Mouse (Mus musculus) heart, adult 8-10 months (tissue): ENCODE data around the gene Rapsn. TPM values are rescaled to one million over a fixed set of nuclear protein-coding genes. Genes with fewer than 3 reads are reported as not detected.
"Not testable (repeated sequence)": the region's sequence is repeated elsewhere in the genome, so short reads cannot be mapped to it uniquely, and the experiment has no call there.

Experiments
- DNase-seq: peaks from one replicate; pipeline ENCODE4 v3.0.0; 2022; ENCODE audit warnings: low spot score
- total RNA-seq, 4 experiments: library from RNA; stranded (reverse); gene quantifications; 2 replicates each; pipeline ENCODE4 v1.2.4; 2022

The Rapsn gene
- total RNA-seq = 10 to 100 TPM; 15.4 to 19.4 (median 16.4) TPM

DNA sequence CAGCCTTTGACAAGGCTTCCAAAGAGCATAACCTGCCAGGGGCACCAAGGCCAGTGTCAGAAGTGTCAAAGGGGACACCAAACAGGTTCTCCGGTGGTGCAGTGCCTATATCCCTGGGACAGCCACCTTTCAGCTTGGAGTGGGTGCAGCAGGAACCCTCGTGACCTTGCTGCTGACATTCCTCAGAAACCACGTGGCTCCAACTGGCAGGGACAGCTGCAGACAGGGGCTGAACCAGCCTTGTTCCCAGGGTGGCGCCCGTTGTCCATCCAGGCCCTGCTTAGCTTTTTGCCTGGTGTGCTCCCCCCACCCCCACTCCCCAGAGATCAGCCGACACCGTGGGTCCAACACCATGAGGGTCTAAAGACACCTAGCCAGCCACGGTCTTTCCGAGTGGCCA is at the start of gene Rapsn:
TSS of gene Rapsn (plus strand) at position 236 of the 400 bp plus-strand sequence.
- DNase-seq = peak; percentile 53

DNA sequence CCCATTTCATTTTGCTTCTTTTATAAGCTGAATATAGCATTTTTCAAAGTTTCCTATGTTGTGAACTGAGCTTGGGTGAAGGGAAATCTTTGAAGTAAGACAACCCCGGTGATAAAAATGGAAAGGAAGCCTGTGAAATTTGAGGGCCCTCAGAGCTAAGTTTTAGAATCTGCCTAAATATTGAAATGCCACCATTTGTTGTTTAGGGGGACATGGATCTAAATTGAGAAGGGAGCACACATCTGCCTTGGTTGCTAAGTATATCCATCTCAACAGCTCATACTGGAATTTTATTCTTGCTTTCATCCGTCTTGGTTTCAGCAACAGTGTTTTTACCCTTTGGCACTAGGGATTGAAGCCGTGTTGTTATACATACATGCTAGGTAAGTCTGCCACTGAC is 49.4 kb upstream of the Rapsn start:
- no peak for DNase-seq

DNA sequence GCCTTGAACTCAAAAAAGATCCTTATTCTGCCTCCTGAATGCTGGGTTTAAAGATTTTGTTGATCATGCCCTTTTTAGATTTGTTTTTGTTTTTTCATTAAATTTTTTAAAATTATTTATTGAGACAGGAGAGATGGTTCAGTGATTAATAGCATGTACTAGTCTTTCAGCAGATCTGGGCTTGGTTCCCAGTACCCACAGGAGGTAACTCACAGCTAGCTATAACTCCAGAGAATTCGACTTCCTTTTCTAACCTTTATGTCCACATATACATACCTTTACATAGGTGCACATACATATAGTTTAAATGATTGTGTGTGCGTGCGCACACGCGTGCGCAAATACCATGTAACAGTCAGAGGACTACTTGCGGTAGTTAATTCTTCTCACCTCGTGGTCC is 26.9 kb upstream of the Rapsn start:
- no peak for DNase-seq

DNA sequence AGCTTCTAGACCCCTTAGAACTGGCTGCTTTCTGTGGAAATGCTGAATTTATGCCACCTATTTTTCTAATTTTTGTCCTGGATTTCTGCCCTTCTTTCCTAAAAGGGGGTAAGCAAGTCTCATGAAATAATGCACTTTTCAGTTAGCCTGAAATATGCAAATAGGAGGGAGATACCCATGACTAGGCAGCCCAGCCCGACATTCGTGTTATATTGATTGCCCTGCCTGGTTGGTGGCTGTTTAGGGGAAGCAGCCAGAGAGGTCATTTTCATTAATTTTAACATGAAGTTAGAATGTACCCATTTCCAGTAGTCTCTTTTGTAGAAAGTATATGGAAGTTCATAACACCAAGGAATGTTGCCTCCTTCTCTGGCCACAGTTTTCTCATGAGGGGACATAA is 21.5 kb upstream of the Rapsn start:
- no peak for DNase-seq

DNA sequence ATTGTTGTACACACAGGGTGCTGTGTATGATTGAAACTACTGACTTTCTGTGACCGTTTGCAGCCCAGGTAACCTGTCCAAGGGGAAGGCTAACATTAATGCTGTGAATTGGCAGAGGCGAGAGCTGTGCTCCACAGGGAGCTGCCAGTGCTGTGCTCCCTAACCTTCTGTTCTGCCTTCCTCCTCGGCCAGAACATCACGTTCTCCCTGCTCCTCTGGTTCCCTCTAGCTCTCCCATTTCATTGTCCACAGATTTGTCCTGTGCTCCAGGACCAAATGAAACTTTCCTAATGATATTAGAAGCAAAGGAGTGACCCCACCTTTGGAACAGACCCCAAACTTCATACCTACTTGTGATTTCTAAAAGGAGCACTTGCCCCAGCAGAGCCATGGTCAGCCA is 20.0 kb upstream of the Rapsn start:
- DNase-seq = peak; percentile 14

DNA sequence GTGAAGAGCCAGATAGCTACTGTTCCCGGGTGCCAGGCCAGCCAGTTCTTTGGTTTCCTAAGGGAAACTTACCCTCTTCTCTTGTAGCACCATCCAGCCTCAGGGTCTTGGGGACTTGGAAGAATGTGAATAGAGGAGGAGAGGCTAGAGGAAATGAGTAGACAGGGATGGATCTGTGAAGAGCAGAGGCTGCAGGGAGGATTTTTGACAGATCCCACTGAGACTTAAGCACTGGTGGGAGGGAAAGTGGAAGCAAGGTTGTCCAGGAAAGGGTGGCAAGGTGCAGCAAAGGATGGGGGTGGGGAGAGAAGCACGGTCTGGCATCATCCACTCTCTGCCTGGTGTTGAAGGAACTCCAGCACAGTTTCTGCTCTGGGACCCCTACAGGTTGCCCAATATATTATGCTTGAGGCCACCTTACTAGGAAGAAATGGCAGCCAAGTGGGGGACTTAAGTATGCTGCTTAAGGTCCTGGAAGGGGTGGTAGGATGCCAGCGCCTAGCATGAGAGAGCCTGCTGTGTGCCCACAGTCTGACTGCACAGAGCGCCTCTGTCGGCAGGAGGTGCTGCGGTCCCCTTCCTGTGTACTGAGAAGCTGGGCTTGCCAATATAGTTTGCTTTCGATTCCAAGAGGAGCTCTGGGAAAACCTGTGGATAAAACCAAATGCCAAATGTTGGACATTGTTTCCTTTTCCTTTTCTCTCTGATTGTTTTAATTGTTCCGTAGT is 17.2 kb upstream of the Rapsn start:
- peak; percentile 44 for DNase-seq

DNA sequence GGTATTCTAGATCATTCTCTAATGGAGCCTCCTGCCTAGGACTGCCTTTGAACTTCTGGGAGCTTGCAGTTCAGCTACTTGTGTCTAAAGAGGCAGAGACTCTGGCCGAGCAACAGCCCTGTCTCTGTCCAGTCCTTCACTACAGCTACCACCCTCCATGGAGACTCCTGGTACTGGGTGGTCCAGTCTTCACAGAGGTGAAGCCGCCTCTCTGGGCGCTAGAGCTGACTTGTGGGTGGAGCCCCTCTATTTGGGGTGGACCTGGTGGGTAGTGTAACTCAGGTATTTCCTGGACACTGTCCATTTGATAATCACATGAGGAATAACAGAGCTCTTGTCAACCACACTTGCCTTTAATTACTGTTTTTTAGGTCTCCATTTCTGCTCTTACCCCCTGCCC is 15.5 kb upstream of the Rapsn start:
- no peak for DNase-seq

DNA sequence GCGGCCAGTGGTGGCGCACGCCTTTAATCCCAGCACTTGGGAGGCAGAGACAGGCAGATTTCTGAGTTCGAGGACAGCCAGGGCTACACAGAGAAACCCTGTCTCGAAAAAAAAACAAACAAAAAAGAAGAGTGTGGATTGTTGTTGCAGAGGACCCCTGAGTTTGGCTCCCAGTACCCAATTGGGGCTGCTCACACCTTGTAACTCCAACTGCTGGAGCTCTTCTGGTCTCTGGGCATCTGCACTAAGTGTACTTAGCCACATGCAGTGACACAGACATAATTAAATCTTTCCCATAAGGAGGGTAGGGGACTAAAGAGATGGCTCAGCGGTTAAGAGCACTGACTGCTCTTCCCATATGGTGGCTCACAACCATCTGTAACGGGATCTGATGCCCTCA is 13.2 kb upstream of the Rapsn start:
- not testable (repeated sequence) for DNase-seq

DNA sequence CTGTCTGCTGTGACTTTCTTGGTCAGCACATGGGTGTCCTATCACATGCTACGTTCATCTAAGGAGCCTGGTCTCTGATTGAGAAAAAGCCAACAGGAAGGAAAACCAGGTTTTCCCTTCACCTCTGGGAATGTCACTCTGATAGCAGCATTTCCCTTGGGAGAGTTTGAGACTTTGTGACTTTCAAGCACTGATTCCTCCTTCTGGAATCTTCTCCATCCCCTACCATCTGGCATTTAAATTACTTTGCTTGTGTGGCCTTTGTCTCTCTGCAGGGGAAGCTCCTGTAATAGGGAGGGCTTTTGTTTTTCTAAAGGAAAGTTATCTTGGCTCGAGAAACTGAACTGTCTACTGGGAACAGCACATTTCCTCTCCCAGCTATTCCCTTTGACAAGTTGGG is 12.3 kb upstream of the Rapsn start:
- peak; percentile 83 for DNase-seq

DNA sequence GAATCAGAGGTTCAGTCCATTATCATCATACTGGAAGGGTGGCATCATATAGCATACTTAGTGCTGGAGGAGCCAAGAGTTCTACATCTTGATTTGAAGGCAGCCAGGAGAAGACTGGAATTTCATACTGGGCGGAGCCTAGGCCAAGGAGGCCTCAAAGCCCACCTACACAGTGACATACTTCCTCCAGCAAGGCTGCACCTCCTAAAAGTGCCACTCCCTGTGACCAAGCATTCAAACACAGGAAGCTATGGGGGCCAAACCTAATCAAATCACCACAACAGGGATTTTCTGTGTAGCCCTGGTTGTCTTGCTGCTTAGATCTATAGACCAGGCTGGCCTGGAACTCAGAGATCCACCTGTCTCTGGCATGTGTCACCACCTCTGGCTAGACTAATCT is 11.5 kb upstream of the Rapsn start:
- no peak for DNase-seq

DNA sequence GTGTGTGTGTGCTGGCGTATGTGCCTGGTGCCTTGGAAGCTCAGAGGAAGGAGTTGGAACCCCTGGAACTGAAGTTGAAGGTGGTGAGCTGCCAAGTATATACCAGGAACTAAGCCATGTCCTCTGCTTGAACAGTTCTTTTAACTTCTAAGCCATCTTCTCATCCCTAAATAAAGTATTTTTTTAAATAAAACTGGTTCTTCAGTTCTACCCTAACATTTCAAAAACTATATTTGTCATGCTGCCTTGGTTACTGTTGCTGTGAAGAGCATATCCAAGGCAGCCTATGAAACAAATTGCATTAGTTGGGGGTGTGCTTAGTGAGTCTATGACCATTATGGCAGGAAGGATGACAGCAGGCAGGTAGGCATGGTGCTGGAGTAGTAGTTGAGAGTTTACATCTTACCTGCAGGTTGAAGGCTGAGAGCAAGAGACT is 10.3 kb upstream of the Rapsn start:
- DNase-seq = no peak

DNA sequence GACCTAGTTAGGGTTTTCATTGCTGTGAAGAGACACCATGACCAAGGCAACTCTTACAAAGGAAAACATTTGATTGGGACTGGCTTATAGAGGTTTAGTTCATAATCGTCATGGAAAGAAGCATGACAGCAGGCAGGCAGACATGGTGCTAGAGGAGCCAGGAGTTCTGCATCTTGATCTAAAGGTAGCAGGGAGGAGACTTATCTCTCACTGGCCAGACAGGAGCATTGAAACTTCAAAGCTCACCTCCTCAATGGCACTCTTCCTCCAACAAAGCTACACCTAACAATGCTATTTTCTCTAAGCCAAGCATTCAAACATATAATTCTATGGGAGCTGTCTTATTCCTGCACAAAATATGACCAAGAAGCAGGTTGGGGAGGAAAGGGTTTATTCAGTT is 8.9 kb upstream of the Rapsn start:
- DNase-seq = no peak

DNA sequence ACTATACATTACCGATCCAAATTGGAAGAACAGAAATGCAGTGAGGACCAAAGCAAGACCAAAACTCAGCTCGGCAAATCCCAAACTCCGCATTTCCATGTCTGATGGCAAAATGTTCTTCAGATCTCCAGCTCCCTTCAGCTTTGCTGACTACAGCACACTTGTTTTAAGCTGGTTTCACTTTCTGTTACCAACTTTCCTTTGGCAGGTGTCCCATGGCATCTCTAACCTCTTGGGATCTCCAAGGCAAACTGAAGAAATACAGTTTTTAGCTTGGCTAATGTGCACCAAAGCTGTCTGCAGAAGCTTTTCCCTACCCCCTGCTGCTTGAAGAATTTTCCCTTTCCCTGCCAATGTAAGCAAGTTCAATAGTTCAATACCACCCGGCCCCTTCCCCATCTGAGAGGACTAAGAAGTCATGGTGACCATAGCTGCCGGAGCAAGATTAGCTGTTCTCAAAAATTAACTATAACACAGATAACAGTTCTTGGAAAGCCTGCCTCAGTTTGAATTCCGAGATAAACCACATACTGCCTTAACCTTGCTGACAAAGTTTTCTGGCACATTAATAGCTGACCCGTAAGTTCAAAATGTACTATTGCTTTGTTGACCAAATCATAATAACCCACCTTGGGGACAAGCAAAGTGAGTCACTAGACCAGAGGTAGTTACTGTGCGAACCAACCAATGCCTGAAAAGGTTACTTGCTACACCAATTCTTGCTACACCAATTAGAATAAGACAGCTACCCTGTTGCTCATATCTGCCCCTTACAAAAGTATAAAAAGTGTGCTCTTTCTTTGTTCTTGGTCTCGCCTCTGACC is 7.8 kb upstream of the Rapsn start:
- DNase-seq = peak; percentile 47

DNA sequence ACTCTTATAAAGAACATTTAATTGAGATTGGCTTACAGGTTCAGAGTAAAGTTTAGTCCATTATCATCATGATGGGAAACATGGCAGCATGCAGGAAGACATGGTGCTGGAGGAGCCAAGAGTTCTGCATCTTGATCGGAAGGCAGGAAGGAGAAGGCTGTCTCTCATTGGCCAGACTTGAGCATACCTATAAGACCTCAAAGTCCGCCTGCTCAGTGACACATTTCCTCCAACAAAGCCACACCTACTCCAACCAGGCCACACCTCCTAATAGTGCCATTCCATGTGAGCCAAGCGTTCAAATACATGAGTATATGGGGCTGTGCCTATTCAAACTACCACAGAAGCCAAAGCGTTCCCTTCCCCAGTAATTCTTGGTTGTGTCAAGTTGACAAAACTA is 4.2 kb upstream of the Rapsn start:
- DNase-seq = no peak

DNA sequence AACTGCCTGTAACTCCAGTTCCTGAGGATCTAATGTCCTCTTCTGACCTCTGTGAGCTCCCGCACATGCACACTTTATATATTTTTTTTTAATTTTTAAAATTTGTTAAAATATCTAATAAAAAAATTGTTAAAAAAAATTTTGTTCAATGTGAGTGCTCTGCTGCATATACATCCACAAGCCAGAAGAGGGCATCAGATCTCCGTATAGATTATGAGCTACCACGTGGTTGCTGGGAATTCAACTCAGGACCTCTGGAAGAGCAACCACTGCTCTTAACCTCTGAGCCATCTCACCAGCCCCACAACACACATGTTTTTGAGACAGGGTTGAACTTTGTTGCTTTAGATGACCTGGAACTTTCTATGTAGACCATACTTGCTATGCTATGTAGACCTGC is 2.4 kb upstream of the Rapsn start:
- no peak for DNase-seq

DNA sequence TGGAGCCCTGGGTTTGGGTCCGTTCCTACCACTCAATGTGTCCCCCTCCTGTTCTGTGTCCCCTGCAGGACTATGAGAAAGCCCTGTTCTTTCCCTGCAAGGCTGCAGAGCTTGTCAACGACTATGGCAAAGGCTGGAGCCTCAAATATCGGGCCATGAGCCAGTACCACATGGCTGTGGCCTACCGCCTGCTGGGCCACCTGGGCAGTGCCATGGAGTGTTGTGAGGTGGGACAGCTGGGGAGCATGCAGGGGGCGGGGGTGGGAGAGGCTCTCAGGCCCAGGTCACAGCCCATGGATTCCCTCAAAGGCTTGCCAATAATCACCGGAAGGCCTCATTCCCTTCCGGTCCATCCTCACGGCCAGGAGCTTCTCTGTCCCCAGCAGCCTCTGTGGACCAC is 6.4 kb downstream of the Rapsn start:
- DNase-seq = no peak

DNA sequence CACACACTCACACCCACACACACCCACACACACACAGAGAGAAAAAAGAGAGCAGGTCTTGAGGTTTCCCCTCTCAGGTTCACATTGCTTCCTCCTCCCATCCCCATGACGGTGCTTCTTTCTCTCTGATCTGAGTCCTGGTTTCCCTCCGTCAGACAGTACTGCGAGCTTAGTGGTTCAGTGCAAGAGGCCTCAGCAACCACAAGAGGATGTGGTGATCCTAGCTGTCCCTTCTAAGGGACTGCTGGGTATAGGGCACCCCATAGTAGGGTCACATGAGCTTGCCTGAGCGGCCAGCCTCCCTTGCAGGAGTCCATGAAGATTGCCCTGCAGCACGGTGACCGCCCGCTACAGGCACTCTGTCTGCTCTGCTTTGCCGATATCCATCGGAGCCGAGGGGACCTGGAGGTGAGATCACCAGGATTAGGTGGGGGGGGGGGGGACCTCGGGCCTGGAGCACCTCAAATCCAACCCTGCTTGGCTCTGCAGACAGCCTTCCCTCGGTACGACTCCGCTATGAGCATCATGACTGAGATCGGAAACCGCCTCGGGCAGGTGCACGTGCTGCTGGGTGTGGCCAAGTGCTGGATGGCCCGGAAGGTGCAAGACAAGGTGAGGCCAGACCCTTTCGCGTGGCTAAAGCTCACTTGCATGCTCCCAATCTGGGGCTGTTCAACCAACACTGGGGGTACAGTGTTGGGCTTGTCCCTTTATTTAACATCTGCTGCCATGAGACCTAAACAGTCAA is 7.4 kb downstream of the Rapsn start:
- no peak for DNase-seq

DNA sequence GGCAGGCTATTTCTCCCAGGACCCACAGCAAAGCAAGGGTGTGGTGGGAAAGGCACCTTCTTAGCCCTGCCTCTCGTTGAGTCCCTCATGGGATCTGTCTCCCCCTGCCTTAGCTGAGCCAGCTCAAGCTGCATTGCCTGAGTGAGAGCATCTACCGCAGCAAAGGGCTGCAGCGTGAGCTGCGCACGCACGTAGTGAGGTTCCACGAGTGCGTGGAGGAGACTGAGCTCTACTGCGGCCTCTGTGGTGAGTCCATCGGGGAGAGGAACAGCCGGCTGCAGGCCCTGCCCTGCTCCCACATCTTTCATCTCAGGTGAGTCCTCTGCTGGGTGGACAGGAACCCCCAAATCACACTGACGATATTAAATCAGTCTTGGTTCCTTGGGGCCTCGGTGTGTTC is 9.3 kb downstream of the Rapsn start:
- DNase-seq = no peak

DNA sequence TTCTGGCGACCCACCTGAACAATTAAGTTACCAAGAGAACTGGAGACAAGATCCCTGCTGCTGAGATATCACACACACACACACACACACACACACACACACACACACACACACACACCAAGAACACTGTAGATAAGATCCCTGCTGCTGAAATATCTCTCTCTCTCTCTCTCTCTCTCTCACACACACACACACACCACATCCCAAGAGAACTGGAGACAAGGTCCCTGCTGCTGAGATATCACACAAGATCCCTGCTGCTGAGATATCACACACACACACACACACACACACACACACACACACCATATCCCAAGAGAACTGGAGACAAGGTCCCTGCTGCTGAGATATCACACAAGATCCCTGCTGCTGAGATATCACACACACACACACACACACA is 10.4 kb downstream of the Rapsn start:
- DNase-seq = not testable (repeated sequence)

DNA sequence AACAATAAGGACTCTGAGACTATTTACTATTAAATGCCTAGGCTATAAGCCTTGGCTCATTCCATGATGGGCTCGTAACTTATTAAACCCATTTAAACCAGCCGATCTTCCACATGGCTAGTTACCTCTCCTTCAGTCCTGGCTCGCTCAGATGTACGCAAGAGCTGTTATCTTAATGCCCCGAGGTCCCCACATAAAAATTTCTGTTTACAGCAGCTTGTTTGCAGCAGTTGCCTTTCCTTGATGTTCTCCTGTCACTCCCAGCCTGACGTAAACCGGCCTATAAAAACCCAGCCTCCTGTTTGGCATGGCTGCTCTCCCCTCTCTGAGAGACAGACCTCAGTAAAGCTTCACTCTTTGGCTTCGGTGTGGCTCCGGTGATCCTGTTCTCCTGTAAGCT is 11.9 kb downstream of the Rapsn start:
- no peak for DNase-seq

DNA sequence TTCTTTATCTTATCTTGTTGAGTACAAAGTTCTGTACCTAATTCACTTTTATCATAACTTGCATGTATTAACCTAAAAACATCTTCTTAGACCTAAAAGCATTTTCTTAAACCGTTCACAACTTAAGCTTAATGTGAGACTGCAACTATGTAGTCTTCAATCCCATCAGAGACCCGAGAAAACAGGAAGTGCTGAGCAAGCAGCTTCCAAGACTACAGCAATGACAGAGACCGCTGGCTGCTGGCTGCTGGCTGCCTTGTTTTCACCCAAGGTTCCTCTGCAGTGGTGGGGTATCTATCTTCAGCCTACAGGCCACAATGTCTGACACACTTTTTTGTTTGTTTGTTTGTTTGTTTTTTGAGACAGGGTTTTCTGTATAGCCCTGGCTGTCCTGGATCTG is 16.5 kb downstream of the Rapsn start:
- no peak for DNase-seq

DNA sequence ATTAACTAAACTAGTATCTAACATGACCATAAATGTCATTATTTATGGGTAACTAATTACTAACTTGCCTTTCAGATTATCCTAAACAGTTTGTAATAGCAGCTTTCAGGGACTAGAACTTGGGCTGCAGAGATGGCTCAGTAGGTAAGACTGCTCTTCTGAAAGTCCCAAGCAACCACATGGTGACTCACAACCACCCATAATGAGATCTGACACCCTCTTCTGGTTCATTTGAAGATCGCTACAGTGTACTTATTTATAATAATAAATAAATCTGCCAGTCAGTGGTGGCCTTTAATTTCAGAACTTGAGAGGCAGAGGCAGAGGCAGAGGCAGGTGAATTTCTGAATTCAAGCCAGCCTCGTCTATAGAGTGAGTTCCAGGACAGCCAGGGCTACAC is 17.3 kb downstream of the Rapsn start:
- DNase-seq = no peak
